Mouse (Mus musculus): ENCODE data around the gene Kidins220. TPM values are rescaled to one million over a fixed set of nuclear protein-coding genes. Genes with fewer than 3 reads are reported as not detected.

Kidins220 gene
- total RNA-seq (2022): 100 to 1,000 TPM; 105 to 132 (median 121) TPM

DNA sequence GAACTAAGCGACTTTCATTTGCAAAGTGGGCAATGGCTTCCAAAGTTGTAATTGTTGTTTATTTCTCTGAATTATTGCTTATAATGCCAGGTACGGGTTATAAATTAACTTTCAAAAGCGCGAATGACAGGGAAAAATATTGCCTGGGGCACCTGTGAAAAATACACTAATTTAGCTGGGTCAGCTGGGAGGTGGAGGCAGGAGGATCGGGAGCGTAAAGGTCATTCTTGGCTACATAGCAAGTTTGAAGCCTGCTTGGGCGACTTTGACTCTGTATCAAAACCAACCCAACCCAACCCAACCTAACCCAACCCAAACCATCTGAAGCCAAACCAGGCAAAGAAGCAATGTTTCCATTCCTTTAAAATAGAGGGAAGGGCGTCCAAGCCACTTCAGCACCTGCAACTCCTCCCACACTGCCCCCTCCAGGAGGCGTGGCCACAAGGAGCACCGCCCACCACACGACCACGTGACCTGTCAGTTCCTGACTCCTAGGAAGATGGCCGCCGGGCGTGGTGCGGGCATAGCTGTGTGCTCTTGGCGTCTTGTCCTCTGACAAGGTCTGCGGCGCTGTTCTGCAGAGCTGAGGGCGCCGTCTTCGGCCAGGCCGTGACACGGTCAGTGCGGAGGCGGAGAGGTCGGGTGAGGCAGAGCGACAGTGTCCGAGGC lies at the start of gene Kidins220:
TSS of gene Kidins220 (plus strand) at position 480 of the 669 bp plus-strand sequence.
- peak; percentile 91 for DNase-seq

DNA sequence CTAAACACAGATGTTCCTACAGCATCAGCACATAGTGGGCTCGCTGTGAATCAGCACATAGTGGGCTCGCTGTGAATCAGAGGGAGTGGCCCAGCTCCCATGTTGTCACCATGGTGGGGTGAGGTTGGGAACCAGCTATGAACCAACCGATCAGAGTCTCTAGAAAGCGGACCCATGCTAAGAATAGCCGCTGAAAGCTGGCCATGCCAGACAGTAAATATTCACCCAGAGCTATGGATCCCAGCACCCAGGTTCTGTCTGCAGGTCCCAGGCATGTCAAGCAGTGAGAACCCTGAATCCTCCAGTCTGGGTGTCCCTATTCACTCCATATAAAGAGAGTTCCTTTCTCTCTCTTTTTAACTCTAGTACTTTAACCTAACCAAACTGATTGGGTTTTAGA lies 49.4 kb upstream of the Kidins220 start:
- DNase-seq: no peak

DNA sequence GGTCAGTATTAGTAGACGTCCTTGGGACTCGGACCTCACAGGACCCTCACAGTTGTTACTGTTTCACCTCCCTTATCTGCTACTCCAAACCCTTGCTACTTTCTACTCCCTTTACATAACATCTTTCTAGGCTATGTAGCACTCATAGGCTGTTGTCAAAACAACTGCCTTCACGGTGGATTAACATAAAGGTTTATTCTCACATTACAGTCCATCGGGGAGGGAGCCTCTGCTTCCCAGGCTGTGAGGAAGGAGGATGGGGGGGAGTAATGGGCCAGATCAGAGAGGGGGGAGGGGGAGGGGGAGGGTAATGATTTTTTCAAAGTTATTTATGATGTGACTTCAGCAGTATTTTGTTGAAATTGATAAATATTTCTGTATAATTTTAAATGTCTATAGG lies 49.0 kb upstream of the Kidins220 start:
- DNase-seq: no peak

DNA sequence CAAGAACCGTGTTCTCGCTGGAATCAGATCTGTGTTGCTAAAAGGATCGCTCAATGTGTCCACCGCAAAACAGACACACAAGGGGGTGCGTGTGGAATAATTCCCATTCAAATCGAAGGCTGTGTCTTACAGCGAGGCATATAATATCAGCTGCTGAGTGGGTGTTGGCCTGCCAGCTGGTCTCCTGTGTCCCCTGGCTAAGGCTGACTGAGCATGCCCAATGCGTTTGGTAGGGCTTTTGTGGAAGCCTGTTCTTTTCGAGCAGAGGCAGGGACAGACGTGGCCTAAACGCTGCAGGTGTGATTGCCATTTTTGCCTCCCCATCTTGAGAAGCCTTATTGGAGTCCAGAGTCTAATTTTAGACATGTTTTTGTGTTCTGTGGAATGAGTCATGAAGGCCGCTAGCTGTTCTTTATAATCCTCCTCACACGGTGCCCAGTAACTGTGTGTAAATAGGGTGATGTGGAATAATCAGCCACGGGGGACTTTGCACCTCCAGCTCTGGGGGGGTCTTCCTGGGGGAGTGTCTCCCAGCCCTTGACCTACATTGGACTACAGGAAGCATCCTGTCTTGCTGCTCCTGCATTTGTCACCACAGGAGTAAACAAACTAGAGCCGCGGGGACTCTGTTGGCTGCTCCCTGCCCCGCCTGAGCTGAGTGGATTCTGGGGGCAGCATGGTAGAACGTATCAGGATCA lies 46.5 kb upstream of the Kidins220 start:
- DNase-seq: no peak

DNA sequence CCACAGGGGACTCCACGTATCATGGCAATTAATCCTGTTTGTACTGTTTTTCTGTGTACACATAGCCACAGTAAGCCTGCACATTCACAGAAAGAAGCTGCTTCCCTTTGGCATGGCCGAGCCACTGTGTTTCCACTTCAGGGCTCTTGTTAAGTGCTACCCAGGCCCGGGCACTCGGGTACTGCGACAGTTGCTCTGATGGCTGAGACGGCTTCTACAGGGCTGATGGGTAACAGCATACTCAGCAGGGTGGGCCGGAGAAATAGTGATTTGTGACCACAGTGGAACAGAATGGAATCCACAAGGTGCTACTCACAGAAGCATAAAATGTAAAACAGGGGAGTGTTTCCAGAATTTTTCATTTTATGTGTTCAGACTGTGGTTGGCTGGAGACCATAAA lies 45.7 kb upstream of the Kidins220 start:
- no peak for DNase-seq

DNA sequence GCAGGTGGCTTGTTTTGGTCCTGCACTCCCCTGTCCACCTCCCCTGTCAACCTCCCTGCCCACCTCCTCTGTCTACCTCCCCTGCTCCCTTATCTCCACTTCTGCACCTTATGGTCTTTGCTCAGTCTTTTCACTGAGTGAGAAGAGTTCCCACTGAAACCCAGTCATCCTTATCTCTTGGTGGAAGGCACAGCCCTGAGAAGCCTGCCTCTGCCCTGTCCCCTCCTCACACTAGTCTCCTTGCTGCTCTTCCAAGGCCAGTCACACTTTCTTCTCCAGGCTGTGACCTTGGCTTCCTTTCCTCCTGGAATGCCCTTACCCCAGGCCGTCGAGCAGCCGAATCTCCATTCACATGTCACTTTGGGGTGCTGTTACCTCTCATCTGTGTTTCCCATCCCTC lies 44.0 kb upstream of the Kidins220 start:
- DNase-seq: peak; percentile 22

DNA sequence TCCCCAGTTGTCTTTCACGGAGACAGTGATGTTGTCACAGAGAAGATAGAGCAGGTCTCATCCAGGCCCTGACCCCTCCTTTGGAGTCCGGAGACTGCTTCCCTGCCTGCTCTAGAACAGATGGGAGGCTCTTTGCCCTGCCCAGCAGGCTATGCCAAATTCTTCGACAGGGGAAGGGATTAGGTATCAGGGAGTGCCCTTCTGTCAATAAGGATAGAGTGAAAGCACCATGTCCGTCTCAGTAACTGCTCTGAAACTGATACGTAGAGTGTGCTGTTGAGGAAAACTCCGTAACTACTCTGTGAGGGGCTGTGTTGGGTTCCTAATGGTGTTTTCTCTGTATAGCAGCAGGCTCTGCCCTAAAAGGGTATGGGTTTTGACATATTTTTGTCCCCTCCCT lies 42.6 kb upstream of the Kidins220 start:
- DNase-seq: no peak

DNA sequence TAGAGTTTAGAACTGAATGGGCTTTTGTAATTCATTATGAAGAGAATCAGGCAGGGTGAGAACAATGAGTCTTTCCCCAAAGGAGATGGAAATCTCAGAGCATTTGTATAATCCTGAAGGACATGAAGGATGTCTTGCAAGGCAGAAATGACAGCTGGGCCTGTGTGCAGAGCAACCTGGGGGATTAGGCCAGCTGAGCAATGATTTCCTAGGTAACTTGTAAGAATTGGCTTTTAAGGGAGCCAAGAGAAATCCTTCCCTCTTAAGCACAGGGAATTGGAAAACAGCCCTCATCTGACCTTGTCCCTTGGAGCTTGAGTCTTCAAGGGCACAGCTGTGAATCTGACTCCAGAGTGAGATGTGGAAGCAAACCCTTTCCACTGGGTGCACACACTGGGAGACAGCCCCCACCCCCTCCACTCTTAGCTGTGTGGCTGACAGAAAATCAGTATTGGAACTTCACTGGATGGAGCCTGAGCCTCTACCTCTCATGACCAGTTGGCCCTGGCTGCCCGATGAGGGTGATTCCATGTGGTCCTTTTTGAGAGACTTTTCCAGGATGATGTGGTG lies 41.4 kb upstream of the Kidins220 start:
- DNase-seq: no peak

DNA sequence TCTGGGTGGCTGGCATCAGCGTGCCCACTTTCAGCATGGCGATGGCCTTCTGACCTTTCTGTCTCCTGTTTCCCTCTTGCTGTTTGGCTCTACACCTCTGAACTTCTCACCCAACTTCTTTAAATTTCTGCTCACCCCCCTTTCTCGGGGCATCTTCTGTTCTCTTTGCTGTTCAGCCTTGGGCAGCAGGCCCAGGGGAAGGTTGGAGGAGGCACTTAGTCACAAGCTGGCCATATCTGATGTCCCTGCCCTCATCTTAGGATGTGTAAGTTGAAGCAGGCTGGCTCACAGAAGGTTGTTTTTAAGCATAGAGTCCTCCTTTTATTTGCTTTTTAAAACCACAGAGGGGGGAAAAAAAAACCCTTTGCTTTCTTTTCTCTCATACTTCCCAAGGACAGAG lies 40.7 kb upstream of the Kidins220 start:
- DNase-seq: peak; percentile 62

DNA sequence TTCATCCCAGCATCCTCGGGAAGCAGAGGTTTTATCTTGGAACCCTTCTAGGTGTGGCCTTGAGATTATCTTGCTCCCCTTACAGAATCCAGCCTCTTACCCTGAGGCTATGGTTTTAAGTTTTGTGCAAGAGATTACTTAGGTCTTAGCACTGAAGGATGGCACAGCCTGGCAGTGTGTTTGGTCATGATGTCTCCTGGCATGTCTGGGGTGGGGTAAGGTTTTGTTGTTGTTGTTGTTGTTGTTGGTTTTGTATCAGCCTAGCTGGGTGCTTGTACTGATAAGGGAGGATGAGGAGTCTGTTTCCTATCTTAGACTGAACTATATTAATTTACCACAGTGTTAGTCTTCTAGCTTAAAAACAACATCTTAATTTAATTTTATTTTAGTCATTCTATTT lies 38.4 kb upstream of the Kidins220 start:
- no peak for DNase-seq

DNA sequence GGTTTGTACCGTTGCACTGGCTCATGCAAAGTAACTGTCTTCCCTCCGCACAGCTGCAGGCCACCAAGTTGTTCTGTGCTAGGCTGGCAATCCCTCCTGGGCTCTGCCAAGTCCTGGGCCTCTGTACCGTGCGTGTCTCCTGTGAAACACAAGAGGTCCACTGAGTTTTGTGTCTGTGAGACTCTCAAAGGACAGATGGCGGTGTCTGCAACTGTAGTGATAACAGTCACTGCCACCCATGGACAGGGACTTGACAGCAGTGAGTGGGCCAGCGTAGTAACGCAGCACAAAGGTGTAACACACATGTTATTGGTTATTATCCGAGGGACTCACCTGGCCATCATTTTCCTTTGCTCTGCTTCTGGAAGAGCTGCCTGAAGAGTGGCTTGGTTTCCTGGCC lies 35.4 kb upstream of the Kidins220 start:
- DNase-seq: no peak

DNA sequence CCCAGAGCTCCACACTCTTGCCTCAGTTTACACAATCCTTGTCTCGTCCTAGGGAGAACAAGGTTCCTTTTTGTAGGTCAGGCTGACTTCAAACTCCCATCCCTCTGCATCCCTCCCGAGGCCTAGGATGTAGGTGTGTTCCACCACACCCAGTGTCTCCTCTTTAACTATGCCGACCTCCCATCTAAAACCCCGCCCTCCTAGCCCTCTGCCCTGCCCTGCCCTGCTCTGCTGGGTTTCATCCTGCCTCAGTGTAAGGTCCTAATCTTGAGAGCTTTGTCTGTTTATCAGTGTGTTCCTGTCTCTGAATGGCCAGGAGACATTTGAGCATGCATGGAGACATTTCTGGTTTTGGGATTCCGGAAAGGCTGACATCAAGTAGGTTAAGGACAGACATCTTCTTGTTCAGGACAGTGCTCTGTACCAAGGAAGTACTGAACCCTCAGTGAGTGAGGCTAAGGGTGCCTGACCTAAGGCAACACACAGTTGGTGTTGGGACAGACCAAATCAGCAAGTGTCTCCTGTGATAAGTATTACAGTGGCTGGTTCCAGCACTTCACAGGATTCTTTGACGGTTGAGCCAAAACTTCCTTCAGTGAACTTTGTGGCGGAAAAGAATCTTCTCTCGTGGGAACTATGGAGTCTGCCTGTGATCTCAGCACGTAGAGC lies 32.0 kb upstream of the Kidins220 start:
- no peak for DNase-seq

DNA sequence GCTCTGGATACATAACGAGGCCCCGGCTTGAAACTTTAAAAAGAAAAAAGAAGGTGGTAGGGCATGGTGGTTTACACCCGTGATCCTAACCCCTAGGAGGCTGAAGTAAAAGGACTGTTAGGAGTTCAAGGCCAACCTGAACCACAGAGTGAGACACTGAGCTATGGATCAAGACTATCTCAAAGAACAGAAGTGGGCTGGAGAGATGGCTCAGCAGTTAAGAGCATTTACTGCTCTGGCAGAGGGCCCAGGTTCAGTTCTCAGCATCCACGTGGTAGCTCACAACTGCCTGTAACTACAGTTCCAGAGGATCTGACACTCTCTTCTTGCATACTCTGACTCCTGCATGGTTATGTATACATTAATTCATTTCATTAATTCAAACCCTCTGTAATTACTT lies 31.3 kb upstream of the Kidins220 start:
- no peak for DNase-seq

DNA sequence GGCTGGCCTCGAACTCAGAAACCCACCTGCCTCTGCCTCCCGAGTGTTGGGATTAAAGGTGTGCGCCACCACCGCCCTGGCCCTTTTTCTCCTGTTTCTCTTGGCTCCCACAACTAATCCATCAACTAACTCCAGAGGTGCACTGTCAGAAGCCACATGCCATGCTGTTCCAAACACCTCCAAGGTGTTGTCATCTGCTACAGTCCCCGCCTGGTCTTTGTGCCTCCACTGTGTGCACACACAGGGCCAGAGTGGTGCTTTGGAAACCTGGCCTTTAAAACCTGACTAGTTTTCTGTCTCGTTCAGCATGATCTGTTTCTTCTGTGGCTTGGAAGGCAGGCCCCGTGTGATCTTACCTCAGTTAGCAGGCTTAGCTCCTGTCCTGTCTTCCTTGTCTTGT lies 30.1 kb upstream of the Kidins220 start:
- no peak for DNase-seq

DNA sequence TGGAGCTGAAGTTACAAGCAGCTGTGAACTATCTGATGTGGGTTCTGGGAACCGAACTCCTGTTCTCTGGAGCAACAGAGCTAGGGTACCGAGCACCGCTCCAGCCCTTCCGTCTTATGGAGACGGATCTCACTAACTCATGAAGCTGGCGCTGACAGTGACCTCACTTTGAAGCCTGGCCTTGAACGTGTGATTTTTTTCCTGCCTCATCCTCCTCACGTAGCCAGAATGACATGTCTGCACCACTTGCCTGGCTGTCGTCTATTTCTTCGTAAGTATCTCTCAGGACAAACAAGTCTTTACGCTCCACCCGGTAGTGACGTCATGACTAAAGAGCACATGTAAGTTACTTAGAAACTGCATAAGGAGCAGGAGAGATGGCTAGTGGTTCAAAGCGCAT lies 27.7 kb upstream of the Kidins220 start:
- no peak for DNase-seq

DNA sequence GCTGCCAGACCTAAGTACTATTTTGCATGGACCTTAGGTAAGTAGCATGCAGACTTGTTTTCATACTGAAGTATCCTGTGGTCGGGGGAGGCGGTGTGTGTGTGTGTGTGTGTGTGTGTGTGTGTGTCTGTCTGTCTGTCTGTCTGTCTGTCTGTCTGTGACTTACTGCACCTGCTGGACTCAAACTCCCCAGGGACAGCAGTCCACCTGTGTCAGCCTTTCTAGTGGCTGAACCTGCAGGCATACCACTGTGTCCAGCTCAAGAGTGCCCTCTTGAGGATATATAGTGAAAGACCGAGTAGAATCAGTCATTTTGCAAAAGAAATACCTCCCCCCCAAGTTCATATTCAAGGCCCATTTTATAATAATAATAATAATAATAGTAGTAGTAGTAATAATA lies 26.4 kb upstream of the Kidins220 start:
- DNase-seq: no peak

DNA sequence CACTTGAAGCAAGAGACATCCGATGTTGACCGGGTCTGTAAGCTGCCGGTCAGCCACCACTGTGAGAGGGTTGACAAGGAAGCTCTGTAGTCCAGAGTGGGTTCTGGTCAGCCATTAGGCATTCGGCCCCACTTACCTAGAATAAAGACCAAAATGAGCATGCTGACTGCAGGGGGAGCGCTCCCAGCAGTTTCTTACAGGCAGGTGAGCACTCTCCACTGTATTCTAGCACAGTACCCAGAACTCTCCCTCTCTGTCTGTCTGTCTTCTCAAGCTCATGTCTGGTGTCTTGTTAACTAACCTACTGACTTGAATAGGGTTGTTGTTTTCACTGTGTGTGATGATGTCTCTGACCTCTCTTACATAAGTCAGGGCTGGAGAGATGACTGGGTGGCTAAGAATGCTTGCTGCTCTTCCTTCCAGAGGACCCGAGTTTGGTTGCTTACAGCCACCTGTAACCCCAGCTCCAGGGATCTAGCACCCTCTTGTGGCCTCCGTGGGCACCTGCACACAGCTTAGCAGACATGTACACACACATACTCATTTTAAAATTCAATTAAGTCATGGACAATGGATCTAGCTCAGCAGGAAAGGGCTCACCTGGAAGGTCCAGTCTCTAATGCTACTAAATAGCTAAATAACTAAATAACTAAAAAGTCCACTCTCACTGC lies 24.2 kb upstream of the Kidins220 start:
- no peak for DNase-seq

DNA sequence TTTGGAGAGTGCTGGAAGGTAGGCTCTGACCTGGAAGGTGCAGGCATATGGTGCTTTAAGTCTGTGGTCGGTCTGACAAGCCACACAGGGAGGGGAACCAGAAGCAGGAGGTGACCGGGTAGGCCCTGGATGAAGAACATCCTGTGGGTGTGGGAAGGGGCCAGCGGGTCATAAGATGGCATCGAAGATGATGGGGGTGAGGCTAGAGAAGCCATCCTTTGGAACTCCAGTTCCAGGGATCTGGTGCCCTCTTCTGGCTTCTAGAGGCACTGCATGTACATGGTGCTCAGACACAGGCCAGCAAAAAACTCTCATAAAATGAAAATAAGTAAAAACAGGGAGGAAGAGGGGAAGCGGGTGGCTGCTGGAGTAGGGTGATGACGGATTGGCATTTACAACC lies 22.6 kb upstream of the Kidins220 start:
- DNase-seq: no peak

DNA sequence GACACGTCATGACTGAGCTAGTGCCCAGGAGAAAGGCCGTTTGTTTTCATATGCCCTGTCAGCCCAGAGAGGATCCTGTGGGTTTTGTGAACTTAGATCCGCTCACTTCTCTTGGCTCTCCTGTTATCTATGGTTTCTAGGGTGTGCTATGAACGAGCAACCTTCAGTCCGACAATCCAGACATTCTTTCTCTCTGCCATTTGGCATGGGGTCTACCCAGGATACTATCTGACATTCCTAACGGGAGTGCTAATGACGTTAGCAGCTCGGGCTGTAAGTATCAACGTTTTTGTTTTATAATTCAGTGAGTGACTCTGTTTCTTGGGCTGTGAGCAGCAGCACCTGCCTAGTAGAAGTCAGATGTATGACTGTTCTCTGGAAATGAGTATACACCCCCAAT lies 19.6 kb upstream of the Kidins220 start:
- no peak for DNase-seq

DNA sequence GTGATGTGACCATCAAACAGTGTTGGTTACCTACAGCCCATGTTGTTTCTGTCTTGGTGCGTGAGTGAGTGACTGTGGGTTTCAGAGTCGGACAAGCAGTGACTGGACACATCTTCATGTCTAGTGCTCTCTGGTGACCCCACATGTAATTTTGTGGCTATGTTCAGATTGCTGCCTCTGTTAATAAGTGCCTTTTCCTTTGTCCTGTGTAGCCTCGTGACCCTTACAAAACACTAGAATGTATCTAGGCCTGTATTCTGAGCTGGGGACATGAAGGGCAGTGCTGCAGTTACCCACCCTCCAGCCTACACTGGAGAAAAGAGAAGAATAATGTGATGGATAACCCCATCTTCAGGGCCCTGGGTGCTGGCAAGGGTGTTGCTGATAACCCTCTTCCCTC lies 16.2 kb upstream of the Kidins220 start:
- no peak for DNase-seq

DNA sequence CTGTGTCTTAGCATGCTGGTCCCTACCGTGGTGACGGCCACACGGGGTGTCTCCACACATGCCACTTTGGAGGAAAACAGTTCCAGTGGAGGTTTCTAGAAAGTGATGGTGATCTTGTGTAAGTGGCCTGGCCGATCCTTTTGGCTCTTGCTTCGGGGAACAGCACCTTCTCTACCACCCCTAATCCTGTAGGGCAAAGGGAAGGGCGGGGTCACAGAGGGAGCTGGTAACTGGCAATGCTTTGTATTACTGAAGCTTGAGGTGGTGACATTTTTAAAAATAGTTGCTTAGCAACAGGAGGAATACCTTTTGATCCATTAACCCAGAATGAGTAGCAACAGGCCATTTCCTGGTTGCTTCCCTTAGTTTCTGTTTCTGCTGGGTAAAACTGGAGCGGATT lies 12.9 kb upstream of the Kidins220 start:
- no peak for DNase-seq

DNA sequence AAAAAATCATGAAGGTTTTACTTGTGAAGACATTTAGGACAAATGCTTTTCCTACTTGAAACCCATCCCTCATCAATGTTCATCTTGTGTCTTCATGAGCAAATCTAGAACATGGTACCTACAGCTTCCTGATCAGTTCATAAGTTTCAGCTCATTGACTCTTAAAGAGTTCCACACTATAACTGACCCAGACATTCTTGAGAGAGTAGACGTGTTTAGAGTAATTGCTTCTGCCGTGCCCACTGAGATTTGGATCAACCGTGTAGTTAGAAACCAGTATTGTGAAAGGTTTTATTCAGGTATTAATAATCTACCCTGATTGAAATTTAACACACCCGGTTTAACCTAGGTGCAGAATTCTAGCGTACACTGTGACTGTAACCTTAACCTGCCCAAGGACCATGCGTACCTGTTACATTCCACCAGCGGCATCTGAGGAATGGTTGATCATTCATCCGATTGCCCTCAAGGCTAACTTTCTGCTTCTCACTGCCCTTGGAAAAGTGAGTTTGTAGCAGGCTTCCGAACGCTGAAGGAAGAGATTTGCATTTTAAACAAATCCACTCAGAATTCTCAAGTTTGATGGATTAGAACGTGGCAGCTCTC lies 12.3 kb upstream of the Kidins220 start:
- DNase-seq: no peak
